Mouse (Mus musculus) embryo, embryonic 10.5 days (tissue): Measurements from ENCODE around the gene Adrb1.
"Not testable (repeated sequence)": the region's sequence is repeated elsewhere in the genome, so short reads cannot be mapped to it uniquely, and the experiment has no call there.

Source experiments
- DNase-seq: peaks from one replicate; pipeline ENCODE4 v3.0.0-alpha.2; 2015; ENCODE audit warnings: low spot score

Adrb1 gene

GRCm38 (mm10) chr19:56749343-56749742 lies 27.3 kb downstream of the Adrb1 start:
- DNase-seq, result peak; percentile 28

DNA sequence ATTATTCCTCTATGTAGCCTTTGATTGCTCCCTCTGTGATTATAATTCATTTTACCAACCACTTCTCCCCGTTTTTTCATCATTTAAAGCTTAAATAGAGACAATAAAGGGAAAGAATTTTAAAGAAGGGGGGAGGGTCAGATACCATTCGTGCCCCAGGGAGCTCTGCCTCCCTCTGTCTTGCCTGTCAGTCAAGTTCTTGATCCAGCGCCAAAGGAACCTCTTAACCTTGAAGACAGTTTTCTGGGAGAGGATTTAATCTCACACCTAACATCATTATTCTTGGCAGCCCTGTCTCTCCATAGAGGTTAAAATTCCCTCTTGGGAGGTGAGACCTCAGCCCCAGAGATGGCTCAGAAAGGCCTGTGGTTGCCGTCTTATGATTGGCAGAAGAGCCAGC lies 28.7 kb downstream of the Adrb1 start:
- no peak for DNase-seq

GRCm38 (mm10) chr19:56754456-56754855 lies 32.5 kb downstream of the Adrb1 start:
- not testable (repeated sequence) for DNase-seq

DNA sequence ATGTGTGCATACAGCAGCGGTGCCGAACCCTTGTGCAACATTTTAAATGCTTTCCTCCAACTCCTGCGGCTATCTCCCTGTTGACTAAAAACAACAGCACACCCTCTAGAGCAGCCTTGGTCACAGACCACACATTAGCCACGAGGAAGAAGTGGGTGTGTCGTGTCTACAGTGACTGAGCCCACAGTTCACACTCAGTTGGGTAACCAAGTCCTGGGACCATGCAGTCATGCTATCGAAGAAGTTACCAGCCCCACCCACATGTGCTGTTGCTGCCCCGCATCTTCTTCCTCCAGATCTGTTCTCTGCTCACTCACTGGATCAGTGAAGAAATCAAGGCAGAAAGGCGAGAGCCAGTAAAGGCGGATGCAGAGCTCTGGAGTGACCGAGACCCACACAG lies 34.4 kb downstream of the Adrb1 start:
- no peak for DNase-seq

GRCm38 (mm10) chr19:56758311-56758710 lies 36.3 kb downstream of the Adrb1 start:
- DNase-seq, result no peak

- no peak for DNase-seq
Observed at GRCm38 (mm10) chr19:56759740-56760139, 37.7 kb downstream of the Adrb1 start.

GRCm38 (mm10) chr19:56760306-56760940 lies 38.4 kb downstream of the Adrb1 start:
- DNase-seq, result no peak

DNA sequence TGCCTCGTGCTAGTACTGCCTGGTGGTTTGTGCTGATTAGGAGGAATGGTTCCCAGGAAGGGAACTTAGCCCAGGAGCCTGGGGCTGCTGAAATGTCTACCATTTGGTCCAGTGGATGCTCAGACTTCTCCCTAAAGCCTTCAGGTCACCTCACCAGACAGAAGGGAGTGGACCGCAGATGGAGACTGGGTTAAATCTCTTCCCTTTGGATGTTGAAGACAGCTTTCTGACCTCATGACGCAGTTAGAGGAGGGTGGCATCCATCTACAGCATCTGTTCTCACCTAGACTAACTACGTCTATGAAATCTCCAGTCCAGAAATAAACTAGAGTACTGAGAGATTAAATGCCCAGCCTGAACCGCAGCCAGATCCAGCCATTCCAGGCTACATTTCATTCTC lies 39.1 kb downstream of the Adrb1 start:
- DNase-seq, result no peak

DNA sequence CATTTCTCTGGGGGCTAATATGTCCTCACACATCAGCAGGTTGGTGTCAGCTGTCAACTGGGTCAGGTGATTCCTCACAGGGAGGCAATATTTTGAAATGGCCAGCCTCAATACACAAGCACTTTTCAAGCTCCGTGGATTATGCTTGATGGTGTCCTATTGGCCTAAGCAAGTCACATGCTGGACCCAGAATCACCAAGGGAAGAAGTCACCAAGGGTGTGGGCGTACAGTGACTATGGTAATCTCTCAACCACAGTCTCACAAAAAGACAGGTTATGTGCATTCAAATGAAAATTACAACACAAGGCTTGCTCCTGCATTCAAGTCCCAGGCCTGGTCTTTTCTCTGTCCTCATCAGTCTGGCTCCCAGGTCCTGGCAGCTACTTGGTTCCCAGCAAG lies 39.7 kb downstream of the Adrb1 start:
- no peak for DNase-seq

DNA sequence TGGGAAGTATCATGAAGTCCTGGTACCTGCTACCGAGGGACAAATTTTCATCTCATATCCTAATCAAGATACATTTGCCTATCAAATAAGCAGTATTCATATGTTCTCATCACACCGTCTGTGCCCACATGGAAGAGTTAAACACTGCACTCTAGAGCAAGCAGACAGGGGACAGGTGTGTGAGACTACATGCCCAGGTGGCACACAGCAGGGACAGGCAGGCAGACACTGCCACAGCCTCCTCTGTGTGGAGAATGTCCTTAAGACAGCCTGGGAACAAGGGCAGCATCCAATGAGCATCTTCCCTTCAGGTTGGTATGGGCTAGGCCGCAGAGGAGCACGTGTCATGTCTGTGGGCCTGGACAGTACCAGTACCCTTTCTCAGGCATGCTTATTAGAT lies 40.7 kb downstream of the Adrb1 start:
- no peak for DNase-seq

DNA sequence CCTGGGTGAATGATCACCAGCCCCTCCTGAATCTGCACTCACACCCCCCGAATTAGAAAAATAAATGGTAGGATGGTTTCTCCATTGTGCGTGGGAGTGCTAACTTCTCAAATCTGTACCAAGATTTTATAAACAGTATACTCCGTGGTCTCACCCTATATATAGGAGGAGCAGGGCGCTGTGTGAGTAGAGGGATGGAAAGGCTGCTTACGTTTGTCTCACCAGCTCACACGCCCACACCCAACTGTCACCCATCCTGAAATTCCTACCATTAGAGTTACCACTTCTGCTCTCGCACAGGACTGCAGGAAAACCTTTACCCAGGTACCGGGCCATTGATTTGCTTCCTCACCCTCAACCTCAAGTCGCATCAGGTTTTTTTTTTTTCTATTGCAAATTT lies 47.0 kb downstream of the Adrb1 start:
- DNase-seq, result no peak

- DNase-seq, result no peak
Observed at GRCm38 (mm10) chr19:56772158-56772557, 50.2 kb downstream of the Adrb1 start.

GRCm38 (mm10) chr19:56773393-56773971 lies 51.5 kb downstream of the Adrb1 start:
- DNase-seq, result peak; percentile 19

- no peak for DNase-seq
Observed at GRCm38 (mm10) chr19:56774408-56774962, 52.5 kb downstream of the Adrb1 start.

GRCm38 (mm10) chr19:56774971-56775892 lies 53.2 kb downstream of the Adrb1 start:
- no peak for DNase-seq

DNA sequence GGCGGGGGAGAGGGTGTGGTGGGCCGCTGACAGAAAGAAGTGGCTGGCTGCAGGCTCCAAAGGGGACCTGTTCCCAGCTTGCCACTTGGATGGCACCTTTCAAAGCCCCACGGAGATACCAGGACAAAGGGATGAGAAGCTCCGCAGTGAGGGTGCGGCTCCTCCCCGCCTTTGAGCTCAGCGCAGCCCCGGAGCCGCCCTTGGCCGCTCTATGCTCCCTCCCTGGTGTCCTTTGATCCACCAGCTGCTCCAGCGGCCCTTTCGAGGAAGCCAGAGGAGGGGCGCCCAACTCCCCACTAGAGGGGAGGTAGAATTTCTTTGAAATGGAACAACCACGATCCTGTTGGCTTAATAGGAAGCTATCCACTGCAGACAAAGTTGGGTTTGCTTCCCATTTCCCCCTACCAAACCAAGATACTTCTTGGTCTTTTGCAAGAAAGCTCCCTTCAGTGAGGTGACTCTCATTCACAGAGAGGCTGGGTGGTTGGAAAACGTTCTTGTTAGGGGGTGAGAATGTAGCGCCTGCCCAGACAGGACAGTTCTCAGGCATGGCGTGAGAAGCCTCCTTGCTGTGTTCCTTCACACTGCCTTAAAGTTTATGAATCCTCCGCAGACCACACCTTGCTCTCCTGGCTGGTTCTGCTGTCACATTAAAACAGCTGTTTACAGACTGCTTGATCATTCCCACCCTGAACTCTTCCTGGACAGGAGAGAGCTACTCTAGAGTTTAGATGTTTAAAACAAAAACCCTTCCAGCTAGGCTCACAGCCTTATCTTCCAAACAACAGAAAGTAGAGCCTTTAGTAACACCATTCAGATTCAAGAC lies 54.1 kb downstream of the Adrb1 start:
- DNase-seq, result peak; percentile 52

DNA sequence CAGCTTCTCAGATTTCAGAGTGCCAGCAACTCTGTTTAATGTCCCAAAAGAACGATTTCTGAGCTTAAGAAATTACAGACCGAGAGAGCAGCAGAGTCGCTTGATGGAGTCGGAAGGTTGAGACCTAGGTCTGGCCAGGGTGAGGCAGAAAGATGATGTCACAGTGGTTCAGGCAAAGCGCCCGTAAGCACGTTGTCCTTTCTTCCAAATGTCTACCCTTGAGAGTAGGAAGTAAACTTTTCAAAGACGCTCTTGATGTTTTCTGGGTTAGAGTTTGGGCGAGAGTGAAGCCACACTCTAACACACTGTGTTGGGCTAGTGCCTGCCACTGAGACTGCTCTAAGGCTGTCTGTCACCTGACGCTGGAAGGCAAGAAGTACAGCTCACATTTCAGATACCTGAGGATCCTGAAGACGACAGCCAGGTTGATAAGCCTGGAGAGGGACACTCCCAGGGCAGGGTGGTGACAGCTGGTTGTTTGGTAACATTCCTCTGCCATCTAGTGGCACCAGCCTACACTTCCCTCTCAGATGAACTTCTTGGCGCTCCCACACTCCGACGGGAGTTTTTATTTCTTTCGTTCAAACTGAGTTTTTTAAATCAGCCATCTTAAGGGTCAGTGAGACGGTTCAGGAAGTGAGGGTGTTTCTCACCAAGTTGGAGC lies 54.9 kb downstream of the Adrb1 start:
- peak; percentile 74 for DNase-seq

- not testable (repeated sequence) for DNase-seq
Observed at GRCm38 (mm10) chr19:56778532-56778931, 56.5 kb downstream of the Adrb1 start.
